Mouse (Mus musculus) layer of hippocampus, adult 2 months (tissue): Measurements from ENCODE around the gene Ercc8. TPM values are rescaled to one million over a fixed set of nuclear protein-coding genes. Genes with fewer than 3 reads are reported as not detected.
A peak's percentile ranks its signal among the peaks of the same experiment; 100 is the strongest.

Experiments
- DNase-seq, 2 experiments: peaks; one replicate each; pipeline ENCODE4 v3.0.0; 2022; ENCODE audit warnings: low spot score in 2 of 2
- H3K27ac ChIP-seq: fragments of 200-600 bp; 2 replicates; pipeline ENCODE4 v1.8.1; 2022
- H3K4me3 ChIP-seq: fragments of 200-600 bp; 2 replicates; pipeline ENCODE4 v1.8.1; 2022; ENCODE audit warnings: mild to moderate bottlenecking
- CTCF ChIP-seq: fragments of 200-600 bp; conservative IDR thresholded peaks from 2 replicates; pipeline ENCODE4 v1.8.1; 2022; ENCODE audit warnings: antibody characterized with exemption, mild to moderate bottlenecking, moderate library complexity
- total RNA-seq, 2 experiments: library from RNA; stranded (reverse); gene quantifications; 2 replicates each; pipeline ENCODE4 v1.2.3; 2021

Ercc8 gene
- total RNA-seq, 2 experiments from 2014 or later: 17.1 to 18.3 TPM

- DNase-seq: peak; percentile 80 to 82
Observed at GRCm38 (mm10) chr13:108214081-108214484, 55.6 kb downstream of the Ercc8 start, which contains the start of gene Elovl7. Gene Elovl7, plus strand, starts transcription at chr13:108214404.

GRCm38 (mm10) chr13:108214485-108215107 lies 56.1 kb downstream of the Ercc8 start:
- peak overlapping the region; percentile 61 for H3K4me3 ChIP-seq
- TF ChIP-seq CTCF: no peak
- H3K27ac ChIP-seq: peak overlapping the region; percentile 87
- no peak for DNase-seq

More at GRCm38 (mm10) chr13:108214081-108214484, 55.6 kb downstream of the Ercc8 start, which contains the start of gene Elovl7:
- Histone ChIP-seq H3K4me3 (peak within 1 kb of the TSS; percentile 61), H3K27ac (peak within 1 kb of the TSS; percentile 87)
- peak; percentile 58 for TF ChIP-seq CTCF

DNA sequence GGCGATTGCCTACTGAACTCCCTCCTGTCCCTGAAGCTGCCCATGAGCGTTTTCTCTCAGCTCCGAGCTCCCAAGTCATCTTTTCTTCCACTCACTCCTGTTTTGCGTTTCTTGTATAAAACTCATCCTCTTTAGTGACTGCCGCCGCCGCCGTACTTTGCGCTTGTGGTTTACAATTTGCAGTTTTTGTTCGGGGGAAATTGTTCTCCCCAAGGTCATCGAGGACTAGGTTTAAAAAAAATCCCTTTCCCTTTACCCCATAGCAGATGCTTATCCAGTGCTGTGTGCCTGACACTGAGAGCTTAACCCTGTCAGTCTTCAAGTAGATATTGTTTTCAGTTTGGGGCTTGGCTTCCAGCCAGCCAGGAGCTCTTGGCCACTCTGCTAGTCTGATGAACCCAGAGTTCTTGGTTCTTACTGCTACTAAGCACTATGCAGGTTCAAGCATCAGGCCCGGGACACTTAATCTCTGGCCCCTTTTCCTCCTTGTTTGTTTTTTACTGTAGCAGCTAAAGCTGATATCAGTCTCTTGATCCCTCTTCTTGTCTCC lies 56.8 kb downstream of the Ercc8 start:
- Histone ChIP-seq H3K4me3 (peak overlapping the region; percentile 61), H3K27ac (peak overlapping the region; percentile 87)
- no peak for TF ChIP-seq CTCF
- no peak for DNase-seq

DNA sequence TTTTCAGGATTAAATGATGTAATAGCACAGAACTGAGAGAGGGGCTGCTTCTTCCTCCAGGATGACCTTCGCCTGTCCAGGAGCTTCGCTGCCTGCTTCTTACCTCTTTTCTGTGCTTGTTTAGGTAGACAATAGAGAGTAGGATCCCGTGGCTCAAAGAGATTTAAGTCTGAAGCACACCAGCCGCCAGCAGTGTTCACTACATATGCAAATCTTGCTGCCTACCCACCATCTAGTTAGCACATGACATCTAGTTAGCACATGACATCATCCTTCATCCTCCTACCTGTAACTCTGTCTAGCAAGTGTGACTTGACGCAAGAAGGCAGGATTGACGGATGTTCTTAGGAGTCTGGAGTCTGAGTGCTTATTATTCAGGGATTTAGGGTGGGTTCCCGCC lies 61.2 kb downstream of the Ercc8 start:
- no peak overlapping the region for H3K27ac ChIP-seq
- no peak for TF ChIP-seq CTCF
- DNase-seq: no peak
- H3K4me3 ChIP-seq: no peak overlapping the region

DNA sequence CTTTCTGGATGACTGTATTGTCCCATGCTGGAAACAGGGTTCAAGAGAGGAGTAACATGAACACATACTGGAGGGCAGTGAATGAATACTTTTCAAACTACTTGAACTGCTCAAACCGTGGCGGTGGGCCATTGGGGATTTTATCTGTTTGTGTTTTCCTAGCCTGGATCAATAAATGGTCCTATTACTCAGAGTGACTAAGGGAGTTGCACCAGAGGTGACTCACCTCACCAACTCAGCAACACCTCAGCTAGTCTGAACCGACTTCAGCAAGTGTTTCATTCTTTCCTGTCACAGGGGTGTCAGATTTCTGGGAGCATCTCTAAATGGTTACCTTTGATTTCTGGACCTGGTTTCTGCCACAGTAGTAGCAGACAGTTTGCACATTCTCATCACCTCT lies 70.7 kb downstream of the Ercc8 start:
- no peak for TF ChIP-seq CTCF
- no peak for DNase-seq
- no peak overlapping the region for H3K27ac ChIP-seq
- no peak overlapping the region for H3K4me3 ChIP-seq

GRCm38 (mm10) chr13:108229634-108230330 lies 71.3 kb downstream of the Ercc8 start:
- DNase-seq: no peak
- no peak overlapping the region for H3K4me3 ChIP-seq
- no peak for TF ChIP-seq CTCF
- no peak overlapping the region for H3K27ac ChIP-seq

DNA sequence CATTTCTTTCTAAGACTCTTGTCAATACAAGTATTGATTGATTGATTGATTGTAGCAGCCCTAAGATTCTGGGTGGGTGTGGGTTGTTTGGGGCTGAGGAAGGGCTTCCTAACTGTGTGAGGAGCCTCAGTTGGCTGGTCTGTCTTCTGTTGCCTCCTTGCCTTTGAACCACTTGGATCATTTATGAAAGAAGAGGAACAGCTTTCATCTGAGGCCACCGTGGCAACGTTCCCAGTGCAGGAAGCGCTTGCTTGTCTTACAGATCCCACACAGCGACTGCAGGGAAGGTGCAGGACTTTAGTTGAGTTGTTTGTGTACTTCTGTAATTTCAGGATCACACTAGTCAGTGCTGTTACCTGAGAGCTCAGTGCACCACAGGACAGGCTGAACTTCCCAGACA lies 81.5 kb downstream of the Ercc8 start:
- TF ChIP-seq CTCF: no peak
- H3K27ac ChIP-seq: peak overlapping the region; percentile 52; the same call in 1 of the 2 replicates
- peak in 1 of 2 experiments; percentile 4 for DNase-seq
- H3K4me3 ChIP-seq: no peak overlapping the region

DNA sequence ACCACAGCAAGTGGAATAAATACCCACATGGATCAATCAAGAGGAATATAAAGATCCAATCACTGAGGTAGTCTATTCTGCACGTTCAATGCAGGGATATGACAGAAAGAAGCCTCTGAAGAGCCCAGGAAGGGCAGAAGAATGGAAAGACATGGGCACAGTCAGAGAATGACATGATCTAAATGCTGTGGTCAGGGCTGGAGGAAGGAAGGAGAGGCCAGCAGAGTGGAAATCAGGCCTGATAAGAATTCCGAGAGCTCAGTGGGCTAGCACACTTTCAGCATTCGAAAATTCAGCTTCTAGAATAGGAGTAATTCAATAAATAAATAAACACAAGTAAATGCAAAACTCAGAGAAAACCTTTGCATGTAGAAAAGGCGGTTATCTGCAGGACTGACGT lies 83.2 kb downstream of the Ercc8 start:
- Histone ChIP-seq H3K4me3 (no peak overlapping the region), H3K27ac (no peak overlapping the region)
- DNase-seq: no peak
- no peak for TF ChIP-seq CTCF

Other genes starting within 250 kb of the Ercc8 start
- gene Smim15, start 114.3 kb upstream of the Ercc8 start, total RNA-seq: 10 to 100 TPM; 58.8 to 60.0 TPM
- gene Ndufaf2, start 108 bp upstream of the Ercc8 start, total RNA-seq: 10 to 100 TPM; 21.5 to 24.2 TPM
- gene Elovl7, start 55.7 kb downstream of the Ercc8 start, total RNA-seq: 1 to 10 TPM; 5.1 to 5.8 TPM
- under 1 TPM; 0.33 to 0.34 TPM for gene Depdc1b, start 157.6 kb downstream of the Ercc8 start, total RNA-seq